Mouse (Mus musculus): Measurements from ENCODE around the gene Setd4. TPM values are rescaled to one million over a fixed set of nuclear protein-coding genes. Genes with fewer than 3 reads are reported as not detected.

Gene Setd4
- polyA plus RNA-seq, 2 experiments: 3.6 to 4.1 TPM

DNA sequence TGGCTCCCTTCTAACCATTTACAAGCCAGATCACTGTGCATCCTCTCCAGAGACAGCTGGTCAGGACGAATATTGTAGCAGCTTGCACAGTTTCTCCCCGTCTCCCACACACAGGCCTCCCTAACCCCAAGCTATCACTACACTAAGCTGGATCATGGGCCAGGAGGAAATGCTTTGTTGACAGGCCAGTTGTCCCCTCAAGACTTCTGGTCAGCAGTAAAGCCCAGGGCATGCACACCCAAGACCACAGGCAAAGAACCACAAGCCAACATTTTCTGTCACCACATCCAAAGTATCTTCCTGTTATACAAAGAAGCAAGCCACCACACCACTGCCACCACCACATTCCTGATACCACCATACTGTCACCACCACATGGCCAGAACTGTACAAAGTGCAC, 55.8 kb downstream of the Setd4 start:
- TF ChIP-seq CTCF (IDR thresholded peaks at IDR 0.05; ENCODE audit: low read depth) (no peak), EP300 (IDR thresholded peaks at IDR 0.05; ENCODE audit: low read depth) (no peak)
- no peak for DNase-seq (ENCODE audit: low read depth in 3 of 3, low spot score in 3 of 3)

DNA sequence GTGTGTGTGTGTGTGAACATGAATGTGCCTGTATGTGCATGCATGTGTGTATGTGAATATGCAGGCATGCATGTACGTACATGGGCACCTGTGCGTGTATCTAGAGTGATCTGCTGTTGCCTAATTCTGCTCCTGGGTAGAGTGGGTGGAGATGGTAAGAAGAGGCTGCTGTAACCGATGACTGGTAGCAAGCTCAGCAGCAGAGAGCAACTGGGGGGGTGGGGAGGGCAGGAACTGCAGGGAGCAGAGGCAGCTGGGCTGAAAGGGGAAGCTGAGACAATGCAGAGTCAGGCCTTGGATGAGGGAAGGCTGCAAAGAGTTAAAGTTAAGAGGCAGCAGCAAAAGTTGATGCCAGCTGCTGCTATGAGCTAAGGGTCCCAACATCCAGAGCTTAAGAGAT, 56.7 kb downstream of the Setd4 start:
- ATAC-seq (ENCODE audit: insufficient read depth): no peak

More for the DNA sequence above, 55.8 kb downstream of the Setd4 start:
- Histone ChIP-seq H3K9ac (replicated peaks) (no peak overlapping the region), H3K27me3 (ENCODE audit: control insufficient read depth, insufficient read depth, low read length) (no peaks in the 10 kb centered on the region), H3K4me2 (ENCODE audit: low read depth) (no peak overlapping the region), H3K36me3 (replicated peaks; ENCODE audit: control insufficient read depth, insufficient read depth, low read depth) (no peaks in the 10 kb centered on the region), H3K4me3 (ENCODE audit: insufficient read depth in 1 of 2, low read depth in 2 of 2, low read length in 2 of 2) (no peak overlapping the region), H3K4me1 (replicated peaks; ENCODE audit: control insufficient read depth in 2 of 2, insufficient read depth in 2 of 2, low read length in 1 of 2) (peaks cover 0 to 2% of the 10 kb centered on the region in 2 experiments; a peak in 1 of 4 replicates), H3K27ac (no peak overlapping the region), H3K9me3 (ENCODE audit: control insufficient read depth, low read length) (no peaks in the 10 kb centered on the region)
- WGBS (ENCODE audit: insufficient replicate concordance): 35% methylated on average over 2 of the region's 2 CpGs
- ATAC-seq (ENCODE audit: insufficient read depth): no peak

DNA sequence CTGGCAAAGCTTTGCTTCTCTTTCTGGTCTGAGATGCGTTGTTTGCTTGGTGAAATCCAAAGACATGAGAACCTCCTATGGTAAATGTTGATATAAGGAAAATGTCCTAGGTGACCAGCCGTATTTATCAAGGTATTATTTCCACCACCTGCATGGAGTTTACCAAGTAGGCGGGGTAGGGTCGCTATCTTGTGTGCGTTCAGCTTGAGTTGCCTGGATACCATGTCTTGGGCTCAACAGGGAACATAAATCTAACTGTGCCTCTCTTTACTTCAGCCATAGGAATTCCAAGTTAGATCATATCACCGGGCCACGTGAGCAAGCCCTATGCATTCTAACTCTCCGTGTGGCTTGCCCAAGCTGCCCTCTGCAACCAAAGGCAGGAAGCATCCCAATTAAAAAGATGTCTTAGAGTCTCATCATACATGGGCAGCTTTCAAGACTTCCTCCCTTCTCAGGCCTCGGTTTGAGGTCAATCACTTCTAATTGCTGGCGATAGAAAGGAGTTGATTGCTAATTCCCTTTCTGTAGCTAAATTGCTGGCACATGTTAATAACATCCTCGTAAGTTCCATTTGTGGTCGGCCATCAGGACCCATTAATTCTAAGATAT, 57.4 kb downstream of the Setd4 start:
- no peak for TF ChIP-seq CTCF (IDR thresholded peaks at IDR 0.05; ENCODE audit: low read depth)
- TF ChIP-seq EP300 (IDR thresholded peaks at IDR 0.05; ENCODE audit: low read depth): no peak
- WGBS (ENCODE audit: insufficient replicate concordance): 55% methylated on average over 12 of the region's 12 CpGs
- no peak overlapping the region for H3K27ac ChIP-seq
- H3K4me2 ChIP-seq (ENCODE audit: low read depth): no peak overlapping the region
- H3K9ac ChIP-seq (replicated peaks): no peak overlapping the region
- ATAC-seq (ENCODE audit: insufficient read depth) (no peak), DNase-seq (ENCODE audit: low read depth in 3 of 3, low spot score in 3 of 3) (no peak)
- H3K27me3 ChIP-seq (ENCODE audit: control insufficient read depth, insufficient read depth, low read length): no peaks in the 10 kb centered on the region
- H3K4me3 ChIP-seq (ENCODE audit: insufficient read depth in 1 of 2, low read depth in 2 of 2, low read length in 2 of 2): no peak overlapping the region
- H3K9me3 ChIP-seq (ENCODE audit: control insufficient read depth, low read length): no peaks in the 10 kb centered on the region
- H3K36me3 ChIP-seq (replicated peaks; ENCODE audit: control insufficient read depth, insufficient read depth, low read depth): no peaks in the 10 kb centered on the region
- H3K4me1 ChIP-seq (replicated peaks; ENCODE audit: control insufficient read depth in 2 of 2, insufficient read depth in 2 of 2, low read length in 1 of 2): peaks cover 0 to 2% of the 10 kb centered on the region in 2 experiments; a peak in 1 of 4 replicates

More for the DNA sequence above, 56.7 kb downstream of the Setd4 start:
- 38% methylated on average over 3 of the region's 3 CpGs for WGBS (ENCODE audit: insufficient replicate concordance)
- Histone ChIP-seq H3K9ac (replicated peaks) (no peak overlapping the region), H3K9me3 (ENCODE audit: control insufficient read depth, low read length) (no peaks in the 10 kb centered on the region), H3K4me3 (ENCODE audit: insufficient read depth in 1 of 2, low read depth in 2 of 2, low read length in 2 of 2) (no peak overlapping the region), H3K27me3 (ENCODE audit: control insufficient read depth, insufficient read depth, low read length) (no peaks in the 10 kb centered on the region), H3K4me1 (replicated peaks; ENCODE audit: control insufficient read depth in 2 of 2, insufficient read depth in 2 of 2, low read length in 1 of 2) (peaks cover 0 to 2% of the 10 kb centered on the region in 2 experiments; a peak in 1 of 4 replicates), H3K36me3 (replicated peaks; ENCODE audit: control insufficient read depth, insufficient read depth, low read depth) (no peaks in the 10 kb centered on the region), H3K4me2 (ENCODE audit: low read depth) (no peak overlapping the region), H3K27ac (no peak overlapping the region)
- no peak for TF ChIP-seq CTCF (IDR thresholded peaks at IDR 0.05; ENCODE audit: low read depth)
- TF ChIP-seq EP300 (IDR thresholded peaks at IDR 0.05; ENCODE audit: low read depth): no peak
- DNase-seq (ENCODE audit: low read depth in 3 of 3, low spot score in 3 of 3): no peak

DNA sequence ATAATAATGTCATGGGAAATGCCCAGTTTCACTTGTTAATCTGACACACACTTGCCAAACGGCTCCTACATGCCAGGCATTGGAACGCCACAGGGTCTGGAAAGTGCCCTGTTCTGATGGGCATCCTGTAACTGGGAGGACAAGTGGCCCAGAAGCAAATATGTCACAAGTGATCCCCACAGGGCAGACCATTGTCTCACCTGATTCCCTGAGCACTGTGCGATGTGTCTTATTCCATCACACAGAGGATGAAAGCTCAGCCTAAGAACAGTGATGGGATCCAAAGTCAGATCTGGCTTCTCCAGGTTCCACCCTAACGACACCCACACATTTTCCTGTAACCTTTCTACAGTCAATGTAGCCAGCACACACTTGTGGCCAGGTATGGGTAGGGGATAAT, 58.9 kb downstream of the Setd4 start:
- ATAC-seq (ENCODE audit: insufficient read depth) (no peak), DNase-seq (ENCODE audit: low read depth in 3 of 3, low spot score in 3 of 3) (no peak)
- Histone ChIP-seq H3K4me3 (ENCODE audit: insufficient read depth in 1 of 2, low read depth in 2 of 2, low read length in 2 of 2) (no peak overlapping the region), H3K36me3 (replicated peaks; ENCODE audit: control insufficient read depth, insufficient read depth, low read depth) (no peaks in the 10 kb centered on the region), H3K27me3 (ENCODE audit: control insufficient read depth, insufficient read depth, low read length) (no peaks in the 10 kb centered on the region), H3K4me2 (ENCODE audit: low read depth) (no peak overlapping the region), H3K4me1 (replicated peaks; ENCODE audit: control insufficient read depth in 2 of 2, insufficient read depth in 2 of 2, low read length in 1 of 2) (peaks cover 0 to 2% of the 10 kb centered on the region in 2 experiments; a peak in 1 of 4 replicates), H3K9ac (replicated peaks) (no peak overlapping the region), H3K27ac (no peak overlapping the region), H3K9me3 (ENCODE audit: control insufficient read depth, low read length) (no peaks in the 10 kb centered on the region)
- WGBS (ENCODE audit: insufficient replicate concordance): 61% methylated on average over 4 of the region's 4 CpGs
- TF ChIP-seq CTCF (IDR thresholded peaks at IDR 0.05; ENCODE audit: low read depth): no peak
- no peak for TF ChIP-seq EP300 (IDR thresholded peaks at IDR 0.05; ENCODE audit: low read depth)

DNA sequence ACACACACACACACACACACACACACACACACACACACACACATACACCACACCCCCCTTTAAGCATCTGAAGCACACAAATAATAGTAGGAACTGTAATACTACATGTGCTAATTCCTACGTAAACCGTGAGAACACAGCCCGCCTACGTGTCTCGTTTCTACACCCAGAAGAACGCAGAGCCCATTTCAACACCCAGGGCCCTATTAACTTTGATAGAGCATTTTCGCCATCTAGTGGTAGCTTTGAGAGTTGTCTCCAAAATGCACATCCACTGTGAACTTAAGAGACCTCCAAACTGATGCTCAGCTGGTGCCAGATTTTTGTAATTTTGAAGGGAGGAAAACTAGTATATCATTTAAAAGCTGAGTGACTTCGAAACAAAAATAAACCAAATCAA, 60.2 kb downstream of the Setd4 start:
- DNase-seq (ENCODE audit: low read depth in 3 of 3, low spot score in 3 of 3) (peak; percentile 40 to 48 (median 41)), ATAC-seq (ENCODE audit: insufficient read depth) (no peak)

More for the DNA sequence above, 60.2 kb downstream of the Setd4 start:
- Histone ChIP-seq H3K9me3 (ENCODE audit: control insufficient read depth, low read length) (no peaks in the 10 kb centered on the region), H3K27me3 (ENCODE audit: control insufficient read depth, insufficient read depth, low read length) (no peaks in the 10 kb centered on the region), H3K9ac (replicated peaks) (no peak overlapping the region), H3K27ac (no peak overlapping the region), H3K4me3 (ENCODE audit: insufficient read depth in 1 of 2, low read depth in 2 of 2, low read length in 2 of 2) (no peak overlapping the region), H3K4me2 (ENCODE audit: low read depth) (no peak overlapping the region), H3K36me3 (replicated peaks; ENCODE audit: control insufficient read depth, insufficient read depth, low read depth) (no peaks in the 10 kb centered on the region), H3K4me1 (replicated peaks; ENCODE audit: control insufficient read depth in 2 of 2, insufficient read depth in 2 of 2, low read length in 1 of 2) (peaks cover 0 to 2% of the 10 kb centered on the region in 2 experiments; a peak in 1 of 4 replicates)
- TF ChIP-seq EP300 (IDR thresholded peaks at IDR 0.05; ENCODE audit: low read depth) (no peak), CTCF (IDR thresholded peaks at IDR 0.05; ENCODE audit: low read depth) (peak; percentile 64)
- WGBS (ENCODE audit: insufficient replicate concordance): 4% methylated on average over 8 of the region's 8 CpGs

Data from liver, embryonic 14.5 days (tissue).